Mouse (Mus musculus): ENCODE results near the gene Gp1bb. TPM values are rescaled to one million over a fixed set of nuclear protein-coding genes. Genes with fewer than 3 reads are reported as not detected.

Gp1bb gene
- total and polyA plus RNA-seq, 3 experiments: 0.86 to 5.6 (median 3.5) TPM

GRCm38 (mm10) chr16:18620201-18620600 is 2.0 kb downstream of the Gp1bb start:
- Histone ChIP-seq H3K36me3 (ENCODE audit: control insufficient read depth, insufficient read depth, low read length) (no peaks in the 10 kb centered on the region), H3K79me2 (replicated peaks; ENCODE audit: control insufficient read depth, insufficient read depth, low read length) (no peaks in the 10 kb centered on the region), H3K27me3 (ENCODE audit: control insufficient read depth, insufficient read depth, low read length) (peaks cover 1% of the 10 kb centered on the region; the same call in 1 of the 2 replicates), H3K4me3 (no peak overlapping the region), H3K27ac (no peak overlapping the region), H3K4me1 (ENCODE audit: control insufficient read depth, insufficient read depth, low read length) (no peaks in the 10 kb centered on the region; the same call in 1 of the 2 replicates), H3K9ac (ENCODE audit: low read depth, low read length) (no peak overlapping the region)
- TF ChIP-seq EP300 (IDR thresholded peaks at IDR 0.05; ENCODE audit: insufficient read depth, low read depth, low read length): no peak
- no peak for TF ChIP-seq CTCF (IDR thresholded peaks at IDR 0.05)
- TF ChIP-seq POLR2A (IDR thresholded peaks at IDR 0.05; ENCODE audit: insufficient read depth, low read depth, low read length): no peak
- no peak for DNase-seq
- intact Hi-C loops (cut with DNase I): no loop called here
- WGBS: 64% methylated on average over 6 of the region's 6 CpGs

- no peaks in the 10 kb centered on the region; the same call in 1 of the 2 replicates for H3K4me1 ChIP-seq (ENCODE audit: control insufficient read depth, insufficient read depth, low read length)
- no peak for DNase-seq
- peaks cover 1% of the 10 kb centered on the region; the same call in 1 of the 2 replicates for H3K27me3 ChIP-seq (ENCODE audit: control insufficient read depth, insufficient read depth, low read length)
- no peak overlapping the region for H3K9ac ChIP-seq (ENCODE audit: low read depth, low read length)
- H3K79me2 ChIP-seq (replicated peaks; ENCODE audit: control insufficient read depth, insufficient read depth, low read length): no peaks in the 10 kb centered on the region
- 75% methylated on average over 4 of the region's 4 CpGs for WGBS
- no peak overlapping the region for H3K4me3 ChIP-seq
- TF ChIP-seq POLR2A (IDR thresholded peaks at IDR 0.05; ENCODE audit: insufficient read depth, low read depth, low read length): no peak
- no peak for TF ChIP-seq EP300 (IDR thresholded peaks at IDR 0.05; ENCODE audit: insufficient read depth, low read depth, low read length)
- no peak for TF ChIP-seq CTCF (IDR thresholded peaks at IDR 0.05)
- intact Hi-C loops (cut with DNase I): no loop called here
- no peak overlapping the region for H3K27ac ChIP-seq
- H3K36me3 ChIP-seq (ENCODE audit: control insufficient read depth, insufficient read depth, low read length): no peaks in the 10 kb centered on the region
Observed at GRCm38 (mm10) chr16:18619110-18619509, 3.1 kb downstream of the Gp1bb start.

GRCm38 (mm10) chr16:18618297-18618696 is 3.9 kb downstream of the Gp1bb start:
- no peak overlapping the region for H3K4me3 ChIP-seq
- no peak overlapping the region for H3K27ac ChIP-seq
- intact Hi-C loops (cut with DNase I): no loop called here
- no peak for DNase-seq
- peaks cover 1% of the 10 kb centered on the region; the same call in 1 of the 2 replicates for H3K27me3 ChIP-seq (ENCODE audit: control insufficient read depth, insufficient read depth, low read length)
- no peak for TF ChIP-seq POLR2A (IDR thresholded peaks at IDR 0.05; ENCODE audit: insufficient read depth, low read depth, low read length)
- TF ChIP-seq EP300 (IDR thresholded peaks at IDR 0.05; ENCODE audit: insufficient read depth, low read depth, low read length): no peak
- TF ChIP-seq CTCF (IDR thresholded peaks at IDR 0.05): no peak
- H3K4me1 ChIP-seq (ENCODE audit: control insufficient read depth, insufficient read depth, low read length): no peaks in the 10 kb centered on the region; the same call in 1 of the 2 replicates
- no peaks in the 10 kb centered on the region for H3K36me3 ChIP-seq (ENCODE audit: control insufficient read depth, insufficient read depth, low read length)
- H3K79me2 ChIP-seq (replicated peaks; ENCODE audit: control insufficient read depth, insufficient read depth, low read length): no peaks in the 10 kb centered on the region
- no peak overlapping the region for H3K9ac ChIP-seq (ENCODE audit: low read depth, low read length)
- 76% methylated on average over 2 of the region's 2 CpGs for WGBS

GRCm38 (mm10) chr16:18617370-18618065 is 4.7 kb downstream of the Gp1bb start:
- intact Hi-C loops (cut with DNase I): loop anchor here (1.0 to 2.0 kb wide), 2 partner anchors 174 to 273 kb away; no protein-coding TSS in a partner anchor
- 3% methylated on average over 27 of the region's 27 CpGs for WGBS
- no peaks in the 10 kb centered on the region; the same call in 1 of the 2 replicates for H3K4me1 ChIP-seq (ENCODE audit: control insufficient read depth, insufficient read depth, low read length)
- DNase-seq: peak; percentile 82 to 92
- TF ChIP-seq POLR2A (IDR thresholded peaks at IDR 0.05; ENCODE audit: insufficient read depth, low read depth, low read length) (no peak), CTCF (IDR thresholded peaks at IDR 0.05) (peak; percentile 98), EP300 (IDR thresholded peaks at IDR 0.05; ENCODE audit: insufficient read depth, low read depth, low read length) (peak; percentile 84)
- H3K9ac ChIP-seq (ENCODE audit: low read depth, low read length): no peak overlapping the region
- no peak overlapping the region for H3K4me3 ChIP-seq
- no peaks in the 10 kb centered on the region for H3K36me3 ChIP-seq (ENCODE audit: control insufficient read depth, insufficient read depth, low read length)
- H3K27me3 ChIP-seq (ENCODE audit: control insufficient read depth, insufficient read depth, low read length): peaks cover 1% of the 10 kb centered on the region; the same call in 1 of the 2 replicates
- no peaks in the 10 kb centered on the region for H3K79me2 ChIP-seq (replicated peaks; ENCODE audit: control insufficient read depth, insufficient read depth, low read length)
- H3K27ac ChIP-seq: no peak overlapping the region

DNA sequence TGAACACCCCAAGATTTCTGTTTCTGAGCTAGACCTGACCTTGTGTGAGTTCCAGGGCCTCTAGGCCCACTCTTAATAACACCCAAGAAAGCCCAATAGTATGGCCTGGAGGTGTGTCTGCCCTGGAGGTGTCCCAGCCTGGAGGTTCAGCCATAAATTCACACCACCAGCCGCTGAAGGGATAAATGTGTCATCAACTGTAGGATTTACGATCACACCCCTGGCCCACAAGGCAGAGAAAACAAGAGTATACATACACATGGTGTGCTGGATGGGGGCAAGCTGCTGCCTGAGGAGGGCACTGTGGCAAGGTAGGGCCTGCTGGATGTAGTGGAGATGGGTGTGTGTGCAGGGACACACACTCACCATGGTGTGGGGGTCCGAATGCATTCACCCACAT is 8.9 kb downstream of the Gp1bb start:
- no peak for TF ChIP-seq EP300 (IDR thresholded peaks at IDR 0.05; ENCODE audit: insufficient read depth, low read depth, low read length)
- no peak for TF ChIP-seq CTCF (IDR thresholded peaks at IDR 0.05)
- Histone ChIP-seq H3K4me3 (no peak overlapping the region), H3K36me3 (ENCODE audit: control insufficient read depth, insufficient read depth, low read length) (no peaks in the 10 kb centered on the region), H3K27me3 (ENCODE audit: control insufficient read depth, insufficient read depth, low read length) (no peaks in the 10 kb centered on the region; the same call in 1 of the 2 replicates), H3K4me1 (ENCODE audit: control insufficient read depth, insufficient read depth, low read length) (no peaks in the 10 kb centered on the region), H3K9ac (ENCODE audit: low read depth, low read length) (no peak overlapping the region), H3K79me2 (replicated peaks; ENCODE audit: control insufficient read depth, insufficient read depth, low read length) (no peaks in the 10 kb centered on the region), H3K27ac (no peak overlapping the region)
- intact Hi-C loops (cut with DNase I): no loop called here
- 85% methylated on average over 3 of the region's 3 CpGs for WGBS
- no peak for DNase-seq

- no peak overlapping the region for H3K27ac ChIP-seq
- intact Hi-C loops (cut with DNase I): no loop called here
- H3K79me2 ChIP-seq (replicated peaks; ENCODE audit: control insufficient read depth, insufficient read depth, low read length): no peaks in the 10 kb centered on the region
- DNase-seq: no peak
- no peak for TF ChIP-seq CTCF (IDR thresholded peaks at IDR 0.05)
- no peak for TF ChIP-seq POLR2A (IDR thresholded peaks at IDR 0.05; ENCODE audit: insufficient read depth, low read depth, low read length)
- TF ChIP-seq EP300 (IDR thresholded peaks at IDR 0.05; ENCODE audit: insufficient read depth, low read depth, low read length): no peak
- no peak overlapping the region for H3K4me3 ChIP-seq
- 73% methylated on average over 13 of the region's 13 CpGs for WGBS
- no peaks in the 10 kb centered on the region for H3K4me1 ChIP-seq (ENCODE audit: control insufficient read depth, insufficient read depth, low read length)
- H3K27me3 ChIP-seq (ENCODE audit: control insufficient read depth, insufficient read depth, low read length): no peaks in the 10 kb centered on the region; the same call in 1 of the 2 replicates
- no peak overlapping the region for H3K9ac ChIP-seq (ENCODE audit: low read depth, low read length)
- no peaks in the 10 kb centered on the region for H3K36me3 ChIP-seq (ENCODE audit: control insufficient read depth, insufficient read depth, low read length)
Observed at GRCm38 (mm10) chr16:18611752-18612151, 10.5 kb downstream of the Gp1bb start.
